Mouse (Mus musculus) mouse embryonic stem cell (cell line): Measurements from ENCODE around the gene Ccdc187.

Experiments used
- in situ Hi-C, 2 experiments: fragments of 300-500 bp; cut with MboI; formaldehyde crosslinking; loops; 1 replicate in 1 of 2; 3 replicates in 1 of 2; pipeline ENCODE4 v1.14.3; 2019 to 2020; ENCODE audit warnings: low sequenced_read_pairs in 2 of 2, low pct_unique_long_range_greater_than_20kb in 1 of 2, mixed read lengths in 1 of 2; ENCODE audit not compliant: unreplicated experiment in 1 of 2

Ccdc187 gene

GRCm38 (mm10) chr2:26237290-26237782 is 57.0 kb downstream of the Ccdc187 start, which contains the start of gene Qsox2:
Gene Qsox2 (minus strand): TSS chr2:26237525.
- in situ Hi-C loops: no loop called here

GRCm38 (mm10) chr2:26236681-26237289 is 57.6 kb downstream of the Ccdc187 start:
- in situ Hi-C loops: no loop called here

DNA sequence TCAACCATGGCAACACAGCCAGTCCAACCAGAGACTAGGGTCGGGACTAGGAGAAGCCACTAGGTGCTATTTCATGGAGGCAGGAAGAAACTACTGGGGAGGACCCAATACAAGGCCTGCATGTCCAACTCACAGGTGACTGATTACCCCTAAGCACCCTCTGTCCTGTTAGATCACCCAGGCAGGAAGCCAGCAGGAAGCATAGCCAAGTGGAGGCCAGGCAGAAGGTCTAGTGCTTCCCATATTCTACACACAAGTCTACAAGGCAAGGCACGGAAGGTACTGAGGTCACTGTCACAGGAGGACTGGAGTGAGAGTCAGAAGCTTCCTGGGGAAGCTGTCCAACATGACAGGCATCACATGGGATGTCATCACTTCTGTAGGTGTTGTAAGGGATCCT is 59.6 kb downstream of the Ccdc187 start:
- in situ Hi-C loops: no loop called here

GRCm38 (mm10) chr2:26234253-26234652 is 60.1 kb downstream of the Ccdc187 start:
- in situ Hi-C loops: no loop called here

DNA sequence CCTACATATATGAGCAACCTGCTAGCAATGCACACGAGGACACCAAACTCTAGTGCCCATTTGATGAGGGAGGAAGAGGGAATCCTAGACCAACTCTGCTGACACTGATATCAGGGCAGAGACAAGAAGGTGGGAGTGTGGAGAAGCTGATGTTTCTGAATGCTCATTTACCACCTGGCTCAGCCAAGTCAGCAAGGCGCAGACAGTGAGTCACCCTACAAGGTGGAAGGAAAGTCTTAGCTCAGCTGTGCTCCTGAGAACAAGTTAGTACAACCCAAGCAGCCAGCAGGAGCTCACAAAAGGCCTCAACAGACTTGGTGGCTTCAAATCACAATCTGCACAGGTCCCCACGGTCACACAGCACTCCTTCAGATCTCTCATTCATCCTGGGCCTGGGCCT is 63.0 kb downstream of the Ccdc187 start:
- in situ Hi-C loops: no loop called here

DNA sequence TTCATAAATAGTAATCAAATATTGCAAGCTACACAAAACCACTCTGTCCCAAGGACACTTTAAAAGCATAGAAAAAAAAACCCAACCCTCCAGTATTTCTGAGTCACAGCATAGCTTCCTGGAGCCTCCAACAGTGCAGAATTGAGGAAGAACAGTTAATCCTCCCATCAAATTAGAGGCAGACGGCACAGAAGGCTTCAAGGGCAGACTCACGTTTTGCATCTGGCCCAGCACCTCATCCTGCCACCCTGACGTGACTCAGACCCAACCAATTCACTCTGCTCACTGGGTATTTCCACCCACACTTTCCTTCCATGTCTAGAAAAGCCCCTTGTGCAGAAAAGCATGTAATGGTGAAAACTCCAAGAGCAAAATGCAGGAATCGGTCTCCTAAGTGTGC is 64.1 kb downstream of the Ccdc187 start:
- in situ Hi-C loops: no loop called here

DNA sequence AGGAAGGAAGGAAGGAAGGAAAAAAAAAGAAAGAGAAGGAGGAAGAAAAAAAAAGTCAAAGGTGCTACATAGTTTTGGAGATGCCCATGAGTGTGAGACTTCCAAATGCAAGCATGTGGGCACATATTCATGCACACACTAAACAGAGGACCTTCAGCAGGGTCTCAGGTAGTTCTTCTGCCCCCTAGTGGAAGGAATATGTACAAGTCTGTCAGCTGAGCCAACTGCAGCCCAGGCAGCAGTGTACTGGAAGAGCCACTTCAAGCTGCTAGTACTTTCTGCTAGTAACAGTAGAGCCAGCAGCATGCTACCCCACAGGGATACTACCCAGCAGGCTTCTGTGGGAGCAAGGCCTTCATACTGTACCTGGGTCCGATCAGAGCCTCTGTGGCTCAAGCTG is 66.6 kb downstream of the Ccdc187 start:
- in situ Hi-C loops: loop anchor here in 1 of 2 experiments (10.0 kb wide), 1 partner anchor 73 kb away; no protein-coding TSS in a partner anchor

GRCm38 (mm10) chr2:26225242-26225641 is 69.1 kb downstream of the Ccdc187 start:
- in situ Hi-C loops: loop anchor here in 1 of 2 experiments (10.0 kb wide), 1 partner anchor 70 kb away; no protein-coding TSS in a partner anchor

DNA sequence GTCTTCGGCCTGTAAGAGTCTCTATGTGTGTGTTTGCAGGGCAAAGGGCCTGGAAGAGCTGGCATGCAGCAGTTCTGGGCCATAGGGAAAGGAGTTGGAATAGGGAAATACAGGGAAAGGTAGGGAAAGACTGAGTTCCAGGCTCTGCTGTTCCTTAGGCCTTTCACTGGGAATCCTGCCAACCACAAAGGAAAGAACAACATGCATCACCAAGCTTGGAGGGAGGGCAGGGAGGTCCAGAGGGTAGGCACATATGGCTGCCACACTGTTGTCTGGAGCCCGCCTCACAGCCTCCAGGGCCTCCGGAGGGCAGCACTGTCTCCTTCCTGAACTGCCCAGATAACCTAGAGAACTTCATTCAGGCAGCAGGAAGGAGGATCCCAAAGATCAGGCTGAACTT is 70.4 kb downstream of the Ccdc187 start:
- in situ Hi-C loops: loop anchor here in 1 of 2 experiments (10.0 kb wide), 1 partner anchor 69 kb away; no protein-coding TSS in a partner anchor

DNA sequence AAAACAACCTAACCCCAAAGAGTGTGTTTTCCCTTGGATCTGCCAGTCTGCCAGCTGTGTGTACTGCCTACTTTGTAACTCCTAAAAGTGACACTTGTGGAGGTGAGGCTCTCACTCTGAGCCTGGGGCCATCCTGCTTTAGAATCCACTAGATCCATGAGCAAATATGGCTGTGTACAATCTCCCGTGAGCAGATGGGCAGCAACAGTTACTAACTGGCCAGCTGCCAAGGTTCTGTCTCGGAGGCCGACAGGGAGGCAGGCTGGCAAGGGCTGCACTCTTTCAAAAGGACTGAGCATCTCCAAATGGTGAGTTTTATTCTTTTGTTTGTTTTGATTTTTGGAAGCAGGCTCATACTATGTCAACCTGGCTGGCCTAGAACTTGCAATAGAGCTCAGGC is 79.8 kb downstream of the Ccdc187 start:
- in situ Hi-C loops: no loop called here

GRCm38 (mm10) chr2:26209566-26209965 is 84.8 kb downstream of the Ccdc187 start:
- in situ Hi-C loops: no loop called here

GRCm38 (mm10) chr2:26208126-26208789 is 86.1 kb downstream of the Ccdc187 start, which contains the start of gene Lhx3:
Gene Lhx3 (minus strand): TSS chr2:26208289.
- in situ Hi-C loops: no loop called here

DNA sequence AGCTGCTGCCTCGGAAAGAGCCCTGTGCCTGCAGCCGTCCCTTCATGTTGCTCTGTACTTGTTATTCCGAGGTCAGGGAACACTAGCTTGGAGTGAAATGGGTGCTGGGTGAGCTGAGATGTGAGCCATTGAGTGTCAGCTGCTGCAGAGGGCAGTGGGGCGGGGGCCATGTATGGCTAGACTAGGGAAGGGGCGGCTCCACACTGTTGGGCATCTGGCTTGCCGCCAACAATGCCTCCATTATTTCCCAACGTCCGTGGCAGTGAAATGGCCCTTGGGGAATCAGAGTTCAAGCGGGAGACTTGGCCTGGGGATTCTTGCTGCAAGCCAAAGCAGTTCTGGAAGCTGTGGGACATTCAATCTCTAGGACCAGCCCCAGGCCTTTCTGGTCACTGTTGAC is 86.8 kb downstream of the Ccdc187 start:
- in situ Hi-C loops: no loop called here

GRCm38 (mm10) chr2:26205761-26206160 is 88.6 kb downstream of the Ccdc187 start:
- in situ Hi-C loops: no loop called here

DNA sequence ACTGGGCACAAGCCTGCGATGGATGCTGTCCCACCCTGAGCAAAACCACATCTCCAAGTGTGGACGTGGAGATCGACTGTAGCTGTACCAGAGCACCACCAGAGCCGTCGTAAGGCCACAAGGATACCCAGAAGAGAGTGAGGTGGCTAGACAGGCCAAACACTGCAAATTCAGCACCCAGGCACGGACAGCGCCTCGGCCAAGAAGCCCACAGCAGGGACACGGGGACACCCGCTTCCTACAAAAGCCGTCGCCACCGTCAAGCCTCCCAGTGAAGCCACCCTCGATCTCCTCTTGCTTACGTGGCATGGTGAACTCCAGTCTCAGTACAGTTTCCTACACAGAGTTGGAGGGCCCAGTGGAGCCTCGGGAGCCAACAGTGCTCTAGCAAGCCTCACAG is 89.2 kb downstream of the Ccdc187 start:
- in situ Hi-C loops: no loop called here

- in situ Hi-C loops: no loop called here
Measured at GRCm38 (mm10) chr2:26202849-26203475, 91.4 kb downstream of the Ccdc187 start.

DNA sequence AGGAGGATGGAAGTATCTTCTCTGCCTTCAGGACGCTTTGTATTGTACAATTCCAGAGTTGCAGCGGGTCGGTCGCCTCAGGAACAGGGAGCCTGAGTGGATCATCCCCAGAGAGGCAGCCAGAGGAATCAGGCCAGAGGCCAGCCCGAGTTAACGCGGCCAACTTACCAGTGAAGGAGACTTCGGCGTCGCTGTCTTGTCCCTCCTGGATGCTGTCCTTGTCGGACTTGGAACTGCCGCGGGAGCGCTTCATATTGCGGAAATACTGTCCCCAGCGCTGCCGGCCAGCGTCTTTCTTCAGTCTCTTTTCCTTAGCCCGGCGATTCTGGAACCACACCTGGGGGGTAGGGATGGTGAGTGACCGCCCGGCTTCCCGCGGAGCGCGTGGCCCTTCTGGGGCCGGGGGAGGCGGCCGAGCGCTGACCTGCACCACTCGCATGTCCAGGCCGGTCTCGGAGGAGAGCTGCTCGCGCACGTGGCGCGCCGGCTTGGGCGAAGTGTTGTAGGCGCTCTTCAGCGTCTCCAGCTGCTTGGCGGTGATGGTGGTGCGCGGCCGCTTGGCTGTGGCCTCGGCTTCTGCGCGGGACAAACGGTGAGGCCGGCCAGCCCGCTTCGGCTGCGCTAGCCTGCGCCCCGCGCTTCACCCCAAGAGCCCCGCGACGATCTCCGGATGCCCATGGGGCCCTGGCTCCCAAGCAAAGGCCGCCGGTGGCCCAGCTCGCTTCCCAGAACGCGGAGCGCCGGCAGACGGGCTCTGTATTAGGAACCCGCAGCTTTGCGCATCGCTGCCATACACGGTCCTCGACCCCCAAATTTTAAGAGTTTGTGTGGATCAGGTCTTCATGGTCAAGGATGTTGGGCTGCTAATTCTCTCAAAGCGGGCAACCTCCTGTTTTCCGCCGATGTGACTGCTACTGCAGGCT is 92.2 kb downstream of the Ccdc187 start:
- in situ Hi-C loops: no loop called here

- in situ Hi-C loops: no loop called here
Measured at GRCm38 (mm10) chr2:26198488-26198887, 95.9 kb downstream of the Ccdc187 start.
